ENCODE assay signal across 22 mouse cellular contexts in the genomic region with DNA sequence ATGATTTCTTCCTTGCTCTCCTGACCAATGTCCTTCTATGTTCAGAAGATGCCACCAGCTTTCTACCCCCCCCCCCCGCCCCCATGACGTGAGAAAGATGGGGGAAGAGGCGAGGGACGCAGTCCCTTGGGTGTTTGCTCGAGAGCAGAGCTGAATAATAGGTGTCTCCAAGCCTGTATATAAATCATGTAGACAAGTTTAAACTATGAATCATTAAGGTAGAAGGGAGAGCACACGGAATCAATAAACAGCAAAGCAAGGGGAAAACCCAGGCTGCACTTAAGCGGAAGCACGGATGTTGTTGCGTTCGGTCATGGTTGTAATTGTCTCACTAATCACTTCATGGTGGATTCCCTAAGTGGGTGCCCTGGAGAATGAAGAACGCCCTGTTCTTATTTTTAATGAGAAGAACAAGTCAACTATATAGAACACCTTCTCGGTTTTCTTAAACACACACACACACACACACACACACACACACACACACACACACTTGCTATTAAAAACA.
DNase-seq lines count a peak whose midpoint lies in the region; ATAC-seq lines count a peak whose summit lies in the region.
"Had no signal": no experiment of that assay in that cellular context is flagged by ENCODE, and none has a peak within 500 bp of the region (broad histone marks: within the 10 kb centered on the region; RNA-seq: fewer than 3 reads in every experiment).

No protein-coding gene starts in this region.

- peak; percentile 57 for ATAC-seq in hindbrain, embryonic 11.5 days (ENCODE audit: low FRiP score)
- peak; percentile 62; the same call in 1 of the 2 replicates for ATAC-seq in embryonic facial prominence, embryonic 14.5 days (ENCODE audit: low read depth)
- peak; percentile 22; the same call in 1 of the 2 replicates for ATAC-seq in hindbrain, embryonic 16.5 days
- 0 out of 2 replicates have a peak, but pooled peaks have one; percentile 54 for ATAC-seq in neural tube, embryonic 13.5 days (ENCODE audit: low read depth)
- ATAC-seq in forebrain, embryonic 16.5 days, result no peak
- ATAC-seq: intestine, embryonic 15.5 days; Patski had no signal

- no peaks in the 10 kb centered on the region for H3K9me3 ChIP-seq in hindbrain, embryonic 11.5 days (ENCODE audit: control insufficient read depth, low read length)
- H3K9me3 ChIP-seq in hindbrain, embryonic 10.5 days, result no peaks in the 10 kb centered on the region
- no peaks in the 10 kb centered on the region for H3K9me3 ChIP-seq in embryonic facial prominence, embryonic 14.5 days (ENCODE audit: control insufficient read depth, low read length)
- no peaks in the 10 kb centered on the region for H3K9me3 ChIP-seq in hindbrain, embryonic 16.5 days (ENCODE audit: control insufficient read depth, low read length)
- H3K9me3 ChIP-seq in neural tube, embryonic 13.5 days, result no peaks in the 10 kb centered on the region
- no peaks in the 10 kb centered on the region for H3K9me3 ChIP-seq in forebrain, embryonic 16.5 days (ENCODE audit: control insufficient read depth, low read length)
- H3K9me3 ChIP-seq: forebrain, embryonic 12.5 days; heart, embryonic 15.5 days; intestine, embryonic 15.5 days; midbrain, embryonic 10.5 days had no signal

- DNase-seq in hindbrain, embryonic 11.5 days (ENCODE audit: low spot score), result no peak
- no peak for DNase-seq in hindbrain, embryonic 10.5 days (ENCODE audit: low spot score)
- peak; percentile 51 for DNase-seq in embryonic facial prominence, embryonic 14.5 days (ENCODE audit: low spot score)
- DNase-seq in urinary bladder, postnatal 25 days (ENCODE audit: low spot score), result no peak
- DNase-seq: adrenal gland, postnatal 36 days; cerebellum, adult 9-10 months; heart, postnatal 4 days; kidney, postnatal 36 days; right cerebral cortex, postnatal 4 days had no signal

- no peaks in the 10 kb centered on the region for H3K27me3 ChIP-seq in hindbrain, embryonic 11.5 days (ENCODE audit: control insufficient read depth, insufficient read depth, low read length)
- H3K27me3 ChIP-seq in hindbrain, embryonic 10.5 days (ENCODE audit: insufficient read depth, poor library complexity, severe bottlenecking), result no peaks in the 10 kb centered on the region
- no peaks in the 10 kb centered on the region for H3K27me3 ChIP-seq in embryonic facial prominence, embryonic 14.5 days (replicated peaks; ENCODE audit: control insufficient read depth, insufficient read depth, low read length)
- no peaks in the 10 kb centered on the region for H3K27me3 ChIP-seq in hindbrain, embryonic 16.5 days (replicated peaks; ENCODE audit: control insufficient read depth, insufficient read depth, low read length)
- H3K27me3 ChIP-seq in neural tube, embryonic 13.5 days, result no peaks in the 10 kb centered on the region
- no peaks in the 10 kb centered on the region for H3K27me3 ChIP-seq in forebrain, embryonic 16.5 days (replicated peaks; ENCODE audit: control insufficient read depth, insufficient read depth, low read length)
- H3K27me3 ChIP-seq: heart, embryonic 15.5 days; intestine, embryonic 15.5 days had no signal

- H3K9ac ChIP-seq in hindbrain, embryonic 11.5 days (ENCODE audit: low read depth, low read length), result no peak overlapping the region
- no peak overlapping the region for H3K9ac ChIP-seq in embryonic facial prominence, embryonic 14.5 days (ENCODE audit: low read depth, low read length)
- H3K9ac ChIP-seq in hindbrain, embryonic 16.5 days (ENCODE audit: low read depth, low read length), result no peak overlapping the region
- no peak overlapping the region for H3K9ac ChIP-seq in neural tube, embryonic 13.5 days
- no peak overlapping the region for H3K9ac ChIP-seq in forebrain, embryonic 16.5 days (replicated peaks; ENCODE audit: low read depth, low read length)
- H3K9ac ChIP-seq: forebrain, embryonic 12.5 days; heart, embryonic 15.5 days; intestine, embryonic 15.5 days had no signal

- peaks cover 3% of the 10 kb centered on the region; the same call in 1 of the 2 replicates for H3K4me1 ChIP-seq in hindbrain, embryonic 11.5 days (replicated peaks; ENCODE audit: control insufficient read depth, insufficient read depth, low read length)
- H3K4me1 ChIP-seq in hindbrain, embryonic 10.5 days (replicated peaks), result peaks cover 25% of the 10 kb centered on the region
- no peaks in the 10 kb centered on the region for H3K4me1 ChIP-seq in embryonic facial prominence, embryonic 14.5 days (ENCODE audit: control insufficient read depth, insufficient read depth, low read length)
- H3K4me1 ChIP-seq in hindbrain, embryonic 16.5 days (ENCODE audit: control insufficient read depth, insufficient read depth, low read depth, low read length), result peaks cover 4% of the 10 kb centered on the region
- H3K4me1 ChIP-seq in neural tube, embryonic 13.5 days (replicated peaks), result peaks cover 27% of the 10 kb centered on the region
- peaks cover 4% of the 10 kb centered on the region; the same call in 1 of the 2 replicates for H3K4me1 ChIP-seq in forebrain, embryonic 16.5 days (replicated peaks; ENCODE audit: control insufficient read depth, insufficient read depth, low read length)
- H3K4me1 ChIP-seq: heart, embryonic 15.5 days; intestine, embryonic 15.5 days had no signal

- no peak overlapping the region for H3K4me2 ChIP-seq in hindbrain, embryonic 11.5 days (replicated peaks; ENCODE audit: low read depth, low read length)
- no peak overlapping the region for H3K4me2 ChIP-seq in embryonic facial prominence, embryonic 14.5 days (ENCODE audit: low read depth, low read length)
- H3K4me2 ChIP-seq in hindbrain, embryonic 16.5 days (ENCODE audit: low read length), result no peak overlapping the region
- peak overlapping the region; percentile 12; the same call in 1 of the 2 replicates for H3K4me2 ChIP-seq in neural tube, embryonic 13.5 days
- no peak overlapping the region for H3K4me2 ChIP-seq in forebrain, embryonic 16.5 days (ENCODE audit: low read length)
- H3K4me2 ChIP-seq: forebrain, embryonic 12.5 days; heart, embryonic 15.5 days; intestine, embryonic 15.5 days had no signal

- no peak overlapping the region for H3K4me3 ChIP-seq in hindbrain, embryonic 11.5 days (ENCODE audit: low read depth, low read length)
- H3K4me3 ChIP-seq in hindbrain, embryonic 10.5 days, result no peak overlapping the region
- H3K4me3 ChIP-seq in embryonic facial prominence, embryonic 14.5 days (ENCODE audit: low read depth, low read length), result no peak overlapping the region
- H3K4me3 ChIP-seq in hindbrain, embryonic 16.5 days (ENCODE audit: low read length), result no peak overlapping the region
- H3K4me3 ChIP-seq in neural tube, embryonic 13.5 days, result no peak overlapping the region
- H3K4me3 ChIP-seq in forebrain, embryonic 16.5 days (replicated peaks; ENCODE audit: low read length), result no peak overlapping the region
- H3K4me3 ChIP-seq: erythroblast, embryonic 14.5 days; forebrain, embryonic 12.5 days; gastrocnemius, adult 2 months; heart, embryonic 15.5 days; intestine, embryonic 15.5 days; midbrain, embryonic 10.5 days had no signal

- peak overlapping the region; percentile 58 for H3K27ac ChIP-seq in hindbrain, embryonic 11.5 days (ENCODE audit: low read depth, low read length)
- H3K27ac ChIP-seq in hindbrain, embryonic 10.5 days, result no peak overlapping the region
- no peak overlapping the region for H3K27ac ChIP-seq in embryonic facial prominence, embryonic 14.5 days (replicated peaks; ENCODE audit: low read depth, low read length)
- no peak overlapping the region for H3K27ac ChIP-seq in hindbrain, embryonic 16.5 days (ENCODE audit: low read depth, low read length)
- H3K27ac ChIP-seq in neural tube, embryonic 13.5 days (replicated peaks), result no peak overlapping the region; the same call in 1 of the 2 replicates
- H3K27ac ChIP-seq in forebrain, embryonic 16.5 days (ENCODE audit: low read length), result no peak overlapping the region
- H3K27ac ChIP-seq: forebrain, embryonic 12.5 days; gastrocnemius, adult 2 months; heart, embryonic 15.5 days; intestine, embryonic 15.5 days; macrophage; midbrain, embryonic 10.5 days; stomach, postnatal 0 days had no signal

- H3K36me3 ChIP-seq in hindbrain, embryonic 11.5 days (ENCODE audit: control insufficient read depth, insufficient read depth, low read length), result no peaks in the 10 kb centered on the region
- H3K36me3 ChIP-seq in hindbrain, embryonic 10.5 days, result no peaks in the 10 kb centered on the region
- H3K36me3 ChIP-seq in embryonic facial prominence, embryonic 14.5 days (ENCODE audit: control insufficient read depth, insufficient read depth, low read length), result no peaks in the 10 kb centered on the region
- no peaks in the 10 kb centered on the region for H3K36me3 ChIP-seq in hindbrain, embryonic 16.5 days (ENCODE audit: control insufficient read depth, insufficient read depth, low read length)
- no peaks in the 10 kb centered on the region for H3K36me3 ChIP-seq in neural tube, embryonic 13.5 days
- no peaks in the 10 kb centered on the region for H3K36me3 ChIP-seq in forebrain, embryonic 16.5 days (ENCODE audit: control insufficient read depth, insufficient read depth)
- H3K36me3 ChIP-seq: forebrain, embryonic 12.5 days; G1E; heart, embryonic 15.5 days; intestine, embryonic 15.5 days; midbrain, embryonic 10.5 days had no signal

- 63% methylated on average over 12 of the region's 12 CpGs for WGBS in hindbrain, embryonic 11.5 days
- 81% methylated on average over 12 of the region's 12 CpGs for WGBS in hindbrain, embryonic 10.5 days
- 59% methylated on average over 12 of the region's 12 CpGs for WGBS in embryonic facial prominence, embryonic 14.5 days
- WGBS in hindbrain, embryonic 16.5 days, result 46% methylated on average over 12 of the region's 12 CpGs
- WGBS in neural tube, embryonic 13.5 days, result 32% methylated on average over 12 of the region's 12 CpGs
- WGBS in forebrain, embryonic 16.5 days, result 76% methylated on average over 12 of the region's 12 CpGs
